17 mouse cellular contexts compared by ENCODE assay signal in genomic region chr19:17357391-17357790, GRCm38 (mm10). TPM values are rescaled to one million over a fixed set of nuclear protein-coding genes. Genes with fewer than 3 reads are reported as not detected.
DNase-seq lines count a peak whose midpoint lies in the region; ATAC-seq lines count a peak whose summit lies in the region.
"Had no signal": no experiment of that assay in that cellular context is flagged by ENCODE, and none has a peak within 500 bp of the region (broad histone marks: within the 10 kb centered on the region; RNA-seq: fewer than 3 reads in every experiment).

No protein-coding gene starts in this region.

- peak overlapping the region; percentile 19 for H3K27ac ChIP-seq in kidney, embryonic 15.5 days
- 0 out of 2 replicates have a peak overlapping the region, but pooled peaks have one; percentile 87 for H3K27ac ChIP-seq in liver, embryonic 15.5 days (replicated peaks)
- H3K27ac ChIP-seq in liver, embryonic 11.5 days (ENCODE audit: low read depth, low read length) = no peak overlapping the region
- H3K27ac ChIP-seq in liver, embryonic 16.5 days (ENCODE audit: low read length) = peak overlapping the region; percentile 45
- H3K27ac ChIP-seq: embryonic facial prominence, embryonic 13.5 days; forebrain, embryonic 12.5 days had no signal

- H3K4me3 ChIP-seq in kidney, embryonic 15.5 days (replicated peaks) = no peak overlapping the region
- H3K4me3 ChIP-seq in liver, embryonic 15.5 days (replicated peaks) = no peak overlapping the region
- no peak overlapping the region for H3K4me3 ChIP-seq in liver, embryonic 11.5 days (ENCODE audit: low read depth, low read length)
- H3K4me3 ChIP-seq in liver, embryonic 16.5 days (ENCODE audit: low read depth, low read length) = no peak overlapping the region
- H3K4me3 ChIP-seq: forebrain, embryonic 12.5 days had no signal

- WGBS in kidney, embryonic 15.5 days = 56% methylated on average over 3 of the region's 3 CpGs
- WGBS in liver, embryonic 15.5 days (ENCODE audit: insufficient replicate concordance) = 63% methylated on average over 3 of the region's 3 CpGs
- WGBS in liver, embryonic 11.5 days = 67% methylated on average over 3 of the region's 3 CpGs
- WGBS in liver, embryonic 16.5 days (ENCODE audit: insufficient replicate concordance) = 57% methylated on average over 3 of the region's 3 CpGs

- no peak for ATAC-seq in kidney, embryonic 15.5 days (replicated peaks; ENCODE audit: low FRiP score)
- ATAC-seq in liver, embryonic 15.5 days (ENCODE audit: insufficient read depth) = no peak
- no peak for ATAC-seq in liver, embryonic 11.5 days (replicated peaks; ENCODE audit: low FRiP score)
- no peak for ATAC-seq in liver, embryonic 16.5 days (ENCODE audit: low read depth)
- ATAC-seq: forebrain, embryonic 16.5 days had no signal

- no peak for DNase-seq in kidney, adult 11 months
- no peak for DNase-seq in liver, embryonic 11.5 days (ENCODE audit: low spot score)
- peak; percentile 32 for DNase-seq in kidney, postnatal 14 days
- no peak for DNase-seq in natural killer cell, adult 2 months (ENCODE audit: low spot score in 2 of 2)
- no peak for DNase-seq in Muller cell, postnatal 12 days (ENCODE audit: inconsistent ontology term)
- DNase-seq: adrenal gland, postnatal 10 days; cerebellum, adult 11-12 months; cerebellum, adult 9-10 months; cerebellum, postnatal 36 days; gastrocnemius, postnatal 14 days had no signal

- no peak overlapping the region for H3K9ac ChIP-seq in kidney, embryonic 15.5 days
- H3K9ac ChIP-seq in liver, embryonic 15.5 days = no peak overlapping the region
- no peak overlapping the region for H3K9ac ChIP-seq in liver, embryonic 11.5 days (ENCODE audit: low read depth, low read length)
- no peak overlapping the region for H3K9ac ChIP-seq in liver, embryonic 16.5 days (ENCODE audit: low read depth, low read length)
- H3K9ac ChIP-seq: embryonic facial prominence, embryonic 13.5 days; forebrain, embryonic 12.5 days; heart, embryonic 12.5 days had no signal

- no peaks in the 10 kb centered on the region for H3K36me3 ChIP-seq in kidney, embryonic 15.5 days
- H3K36me3 ChIP-seq in liver, embryonic 15.5 days (replicated peaks) = peaks cover 14% of the 10 kb centered on the region; the same call in 1 of the 2 replicates
- H3K36me3 ChIP-seq in liver, embryonic 11.5 days (ENCODE audit: control insufficient read depth, insufficient read depth, low read length) = no peaks in the 10 kb centered on the region
- no peaks in the 10 kb centered on the region for H3K36me3 ChIP-seq in liver, embryonic 16.5 days (ENCODE audit: control insufficient read depth, insufficient read depth)
- H3K36me3 ChIP-seq: embryonic facial prominence, embryonic 13.5 days; forebrain, embryonic 12.5 days; heart, embryonic 12.5 days had no signal

- H3K4me1 ChIP-seq in kidney, embryonic 15.5 days = peaks cover 16% of the 10 kb centered on the region
- peaks cover 69% of the 10 kb centered on the region for H3K4me1 ChIP-seq in liver, embryonic 15.5 days (replicated peaks)
- H3K4me1 ChIP-seq in liver, embryonic 11.5 days (replicated peaks; ENCODE audit: control insufficient read depth, insufficient read depth, low read length) = peaks cover 47% of the 10 kb centered on the region
- peaks cover 42% of the 10 kb centered on the region for H3K4me1 ChIP-seq in liver, embryonic 16.5 days (ENCODE audit: control insufficient read depth, low read depth, low read length)

- H3K4me2 ChIP-seq in kidney, embryonic 15.5 days = no peak overlapping the region
- no peak overlapping the region for H3K4me2 ChIP-seq in liver, embryonic 15.5 days
- H3K4me2 ChIP-seq in liver, embryonic 11.5 days = no peak overlapping the region
- H3K4me2 ChIP-seq in liver, embryonic 16.5 days (ENCODE audit: low read depth, low read length) = no peak overlapping the region
- H3K4me2 ChIP-seq: forebrain, embryonic 12.5 days had no signal

- H3K27me3 ChIP-seq in kidney, embryonic 15.5 days = peaks cover 6% of the 10 kb centered on the region; the same call in 1 of the 2 replicates
- H3K27me3 ChIP-seq in liver, embryonic 15.5 days = 0 out of 2 replicates have a peak, but pooled peaks cover 3% of the 10 kb centered on the region
- H3K27me3 ChIP-seq in liver, embryonic 11.5 days (replicated peaks; ENCODE audit: control insufficient read depth, insufficient read depth, low read length) = peaks cover 2% of the 10 kb centered on the region; the same call in 1 of the 2 replicates
- H3K27me3 ChIP-seq in liver, embryonic 16.5 days (ENCODE audit: control insufficient read depth, insufficient read depth, low read depth, low read length) = no peaks in the 10 kb centered on the region

- no peaks in the 10 kb centered on the region for H3K9me3 ChIP-seq in kidney, embryonic 15.5 days (replicated peaks)
- H3K9me3 ChIP-seq in liver, embryonic 15.5 days (replicated peaks) = no peaks in the 10 kb centered on the region
- H3K9me3 ChIP-seq in liver, embryonic 11.5 days (ENCODE audit: control insufficient read depth, low read length) = no peaks in the 10 kb centered on the region
- H3K9me3 ChIP-seq in liver, embryonic 16.5 days (replicated peaks; ENCODE audit: control insufficient read depth, low read length) = no peaks in the 10 kb centered on the region
- H3K9me3 ChIP-seq: embryonic facial prominence, embryonic 13.5 days; forebrain, embryonic 12.5 days; heart, embryonic 12.5 days had no signal

RNA-seq across cellular contexts. Expression of gene Gcnt1, which starts 15.3 kb away (rescaled TPM):
- polyA plus RNA-seq in kidney, embryonic 15.5 days (2015; fragmentation: Nextera tagmentation; extraction: Ambion mirVana) = 27.6 and 29.6 TPM in 2 replicates
- 18.5 and 19.0 TPM in 2 replicates for polyA plus RNA-seq in liver, embryonic 15.5 days (2015; fragmentation: Nextera tagmentation; extraction: Ambion mirVana)
- 26.0 and 28.8 TPM in 2 replicates for polyA plus RNA-seq in liver, embryonic 11.5 days (2014; fragmentation: Nextera tagmentation; extraction: Ambion mirVana)
- polyA plus RNA-seq in liver, embryonic 16.5 days (2015; fragmentation: Nextera tagmentation; extraction: Ambion mirVana) = 18.9 and 21.0 TPM in 2 replicates

RNA-seq across cellular contexts. Expression of gene Rfk, which starts 36.5 kb away (rescaled TPM):
- 76.8 and 85.6 TPM in 2 replicates for polyA plus RNA-seq in kidney, embryonic 15.5 days (2015; fragmentation: Nextera tagmentation; extraction: Ambion mirVana)
- 55.3 and 58.4 TPM in 2 replicates for polyA plus RNA-seq in liver, embryonic 15.5 days (2015; fragmentation: Nextera tagmentation; extraction: Ambion mirVana)
- polyA plus RNA-seq in liver, embryonic 11.5 days (2014; fragmentation: Nextera tagmentation; extraction: Ambion mirVana) = 86.0 and 88.3 TPM in 2 replicates
- 48.8 and 49.8 TPM in 2 replicates for polyA plus RNA-seq in liver, embryonic 16.5 days (2015; fragmentation: Nextera tagmentation; extraction: Ambion mirVana)
